ENCODE assay signal across 15 mouse cellular contexts in the genomic region with DNA sequence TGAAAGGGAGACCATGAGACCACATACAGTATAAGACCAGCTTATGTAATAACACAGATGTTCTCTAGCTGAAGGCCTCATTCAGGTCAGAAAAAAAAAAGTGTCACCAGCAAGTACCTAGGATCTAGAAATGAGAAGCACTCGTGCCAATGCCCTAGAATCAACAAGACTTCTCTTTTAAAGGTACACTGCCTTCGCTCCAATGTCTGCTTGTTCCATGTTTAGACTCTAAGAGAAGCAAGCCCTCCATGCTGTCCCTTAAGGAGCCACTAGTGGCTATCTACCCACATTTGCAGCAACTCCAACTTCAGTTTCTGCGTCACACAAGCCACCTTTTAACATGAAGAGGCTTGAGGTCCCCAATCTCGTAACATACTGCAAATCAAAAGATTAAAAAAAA.
"Had no signal": no experiment of that assay in that cellular context is flagged by ENCODE, and none has a peak within 500 bp of the region (broad histone marks: within the 10 kb centered on the region; RNA-seq: fewer than 3 reads in every experiment).

No protein-coding gene starts in this region.

- H3K36me3 ChIP-seq: kidney, embryonic 15.5 days; limb, embryonic 13.5 days; liver, embryonic 12.5 days; midbrain, embryonic 10.5 days; neural tube, embryonic 12.5 days had no signal

- H3K27ac ChIP-seq: kidney, embryonic 15.5 days; limb, embryonic 13.5 days; liver, embryonic 12.5 days; midbrain, embryonic 10.5 days; neural tube, embryonic 12.5 days had no signal

- H3K9me3 ChIP-seq: kidney, embryonic 15.5 days; limb, embryonic 13.5 days; liver, embryonic 12.5 days; midbrain, embryonic 10.5 days; neural tube, embryonic 12.5 days had no signal

- H3K4me3 ChIP-seq: kidney, embryonic 15.5 days; limb, embryonic 13.5 days; liver, embryonic 12.5 days; midbrain, embryonic 10.5 days; myocyte; neural tube, embryonic 12.5 days had no signal

- DNase-seq: kidney, adult 2 months; kidney, postnatal 14 days; layer of hippocampus, adult 9-11 months; lung, embryonic 14.5 days; lung, postnatal 10 days; lung, postnatal 4 days; midbrain, embryonic 14.5 days; right cerebral cortex, postnatal 14 days; thymus, postnatal 4 days had no signal
